Mouse (Mus musculus): Measurements from ENCODE around the gene Zmynd8.
A peak's percentile ranks its signal among the peaks of the same experiment; 100 is the strongest.

Gene Zmynd8

GRCm38 (mm10) chr2:165879403-165880178, 19.2 kb downstream of the Zmynd8 start:
- peak; percentile 48 to 54 for DNase-seq (ENCODE audit: low spot score in 2 of 2)

GRCm38 (mm10) chr2:165878907-165879361, 19.9 kb downstream of the Zmynd8 start:
- no peak for DNase-seq (ENCODE audit: low spot score in 2 of 2)

GRCm38 (mm10) chr2:165878021-165878585, 20.7 kb downstream of the Zmynd8 start:
- DNase-seq (ENCODE audit: low spot score in 2 of 2), result no peak

GRCm38 (mm10) chr2:165877180-165877579, 21.6 kb downstream of the Zmynd8 start:
- no peak for DNase-seq (ENCODE audit: low spot score in 2 of 2)

GRCm38 (mm10) chr2:165876201-165876918, 22.5 kb downstream of the Zmynd8 start:
- peak in 1 of 2 experiments; percentile 52 for DNase-seq (ENCODE audit: low spot score in 2 of 2)

GRCm38 (mm10) chr2:165875406-165875955, 23.3 kb downstream of the Zmynd8 start:
- peak in 1 of 2 experiments; percentile 34 for DNase-seq (ENCODE audit: low spot score in 2 of 2)

- DNase-seq (ENCODE audit: low spot score in 2 of 2), result peak; percentile 17 to 87
These were observed 24.1 kb downstream of the Zmynd8 start for GRCm38 (mm10) chr2:165874461-165875339.

GRCm38 (mm10) chr2:165873777-165874176, 25.0 kb downstream of the Zmynd8 start:
- peak in 1 of 2 experiments; percentile 15 for DNase-seq (ENCODE audit: low spot score in 2 of 2)

GRCm38 (mm10) chr2:165873196-165873595, 25.6 kb downstream of the Zmynd8 start:
- no peak for DNase-seq (ENCODE audit: low spot score in 2 of 2)

- no peak for DNase-seq (ENCODE audit: low spot score in 2 of 2)
These were observed 29.6 kb downstream of the Zmynd8 start for GRCm38 (mm10) chr2:165869257-165869656.

- DNase-seq (ENCODE audit: low spot score in 2 of 2), result no peak
These were observed 30.2 kb downstream of the Zmynd8 start for GRCm38 (mm10) chr2:165868522-165869175.

GRCm38 (mm10) chr2:165867549-165867948, 31.3 kb downstream of the Zmynd8 start:
- no peak for DNase-seq (ENCODE audit: low spot score in 2 of 2)

- DNase-seq (ENCODE audit: low spot score in 2 of 2), result no peak
These were observed 31.8 kb downstream of the Zmynd8 start for GRCm38 (mm10) chr2:165866951-165867387.

GRCm38 (mm10) chr2:165866412-165866811, 32.4 kb downstream of the Zmynd8 start:
- DNase-seq (ENCODE audit: low spot score in 2 of 2), result no peak

- no peak for DNase-seq (ENCODE audit: low spot score in 2 of 2)
These were observed 34.0 kb downstream of the Zmynd8 start for GRCm38 (mm10) chr2:165864769-165865168.

GRCm38 (mm10) chr2:165861683-165862594, 36.9 kb downstream of the Zmynd8 start:
- no peak for DNase-seq (ENCODE audit: low spot score in 2 of 2)

- DNase-seq (ENCODE audit: low spot score in 2 of 2), result no peak
These were observed 37.7 kb downstream of the Zmynd8 start for GRCm38 (mm10) chr2:165860962-165861682.

- no peak for DNase-seq (ENCODE audit: low spot score in 2 of 2)
These were observed 38.4 kb downstream of the Zmynd8 start for GRCm38 (mm10) chr2:165860447-165860846.

Measured in right cerebral cortex, adult 2 months (tissue).